Mouse (Mus musculus) kidney, postnatal 14 days (tissue): Measurements from ENCODE around the gene Sec31b.

Experiments used
- DNase-seq: peaks from one replicate; pipeline ENCODE4 v3.0.0; 2022; ENCODE audit warnings: mixed read lengths

Sec31b gene

DNA sequence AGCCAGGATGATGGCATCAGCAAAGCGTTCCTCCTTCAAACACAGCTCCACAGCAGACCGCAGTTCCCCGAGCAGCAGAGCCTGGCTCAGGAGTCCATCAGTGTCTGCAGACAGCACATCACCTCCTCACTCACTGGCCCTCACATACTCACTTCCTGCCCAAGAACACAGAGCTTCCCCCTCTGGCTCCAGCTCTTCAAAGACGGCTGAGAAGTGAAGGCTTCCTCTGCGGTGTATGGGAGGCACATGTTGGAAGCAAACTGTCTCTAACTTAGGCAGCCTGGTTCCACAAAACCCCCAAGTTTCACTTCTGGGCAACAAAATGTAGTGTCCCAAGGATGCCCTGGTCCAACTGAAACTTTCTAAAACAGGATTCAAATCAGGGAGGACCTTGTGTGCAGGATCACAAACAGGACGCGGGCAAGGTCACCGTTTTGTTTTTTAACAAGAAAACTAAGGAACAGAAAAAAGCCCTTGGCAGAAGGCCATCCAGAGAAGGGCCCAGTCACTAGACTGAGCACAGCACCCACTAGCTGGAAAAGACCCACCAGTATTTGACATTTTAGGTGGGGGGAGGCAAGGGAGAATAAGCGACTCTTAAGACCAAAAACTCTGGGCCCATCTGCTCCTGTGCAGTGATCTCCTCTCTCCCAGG, 20.0 kb downstream of the Sec31b start:
- DNase-seq: no peak

- DNase-seq: peak; percentile 69
Observed at GRCm38 (mm10) chr19:44519152-44519551, 26.5 kb downstream of the Sec31b start.

- DNase-seq: peak; percentile 30
Observed at GRCm38 (mm10) chr19:44517996-44518768, 27.5 kb downstream of the Sec31b start.

GRCm38 (mm10) chr19:44515769-44516168, 29.9 kb downstream of the Sec31b start:
- DNase-seq: no peak

- peak; percentile 39 for DNase-seq
Observed at GRCm38 (mm10) chr19:44514521-44515451, 30.9 kb downstream of the Sec31b start.

- DNase-seq: no peak
Observed at GRCm38 (mm10) chr19:44513921-44514482, 31.7 kb downstream of the Sec31b start.

DNA sequence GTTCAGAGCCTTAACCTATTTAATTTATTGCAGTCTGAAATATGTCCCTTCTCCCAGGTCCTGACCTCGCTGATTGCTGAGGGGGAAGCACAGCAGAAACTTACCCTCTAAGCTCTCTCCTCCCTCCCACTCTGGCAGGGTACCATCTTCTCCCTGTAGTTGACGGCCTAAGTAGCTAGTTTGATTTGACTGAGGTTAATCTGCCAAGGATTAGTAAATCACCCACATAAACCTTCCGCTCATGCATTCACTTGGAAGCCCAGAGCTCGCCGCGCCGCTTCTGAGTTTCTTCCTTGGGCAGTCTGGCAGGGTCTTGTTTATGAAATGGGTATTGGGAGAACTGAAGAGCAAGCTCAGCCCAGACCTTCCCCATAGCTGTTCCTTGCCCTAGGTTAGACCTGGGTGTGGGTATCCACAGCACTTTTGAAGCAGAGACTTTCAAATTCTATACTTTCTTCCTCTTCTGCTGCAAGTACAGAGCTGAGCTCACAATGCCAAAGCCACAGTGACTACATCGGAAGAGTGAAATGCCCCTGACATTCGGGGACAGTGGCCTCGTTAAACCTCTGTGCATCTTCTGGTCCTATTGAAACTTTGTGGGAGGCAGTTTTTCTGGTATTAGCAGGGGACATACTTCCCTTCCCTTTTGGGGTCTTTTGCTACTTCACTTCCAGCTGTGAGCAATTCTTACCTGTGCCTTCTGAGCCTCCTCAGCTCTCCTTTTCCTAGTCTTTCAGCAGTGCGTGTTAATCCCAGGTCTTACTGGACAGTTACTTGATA, 32.4 kb downstream of the Sec31b start:
- peak; percentile 47 for DNase-seq

DNA sequence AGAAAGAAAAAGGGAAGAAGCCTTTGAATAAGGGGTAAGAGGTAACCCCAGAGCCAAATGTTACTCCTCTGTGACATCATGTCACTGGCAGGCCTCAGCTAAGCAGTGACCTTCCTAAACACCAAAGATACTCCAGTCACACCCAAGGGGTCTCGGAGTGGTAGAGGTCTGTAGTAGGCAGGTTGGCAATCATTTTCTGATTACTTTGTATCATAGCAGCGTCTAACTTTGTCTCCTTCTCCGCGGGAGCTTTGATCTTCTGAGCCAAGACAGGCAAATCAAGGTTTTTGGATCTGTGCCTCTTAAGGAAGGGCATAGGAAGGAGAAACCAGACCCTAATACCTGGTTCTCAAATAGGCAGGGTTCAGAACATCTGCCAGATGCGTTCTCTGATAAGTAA, 33.1 kb downstream of the Sec31b start:
- no peak for DNase-seq

DNA sequence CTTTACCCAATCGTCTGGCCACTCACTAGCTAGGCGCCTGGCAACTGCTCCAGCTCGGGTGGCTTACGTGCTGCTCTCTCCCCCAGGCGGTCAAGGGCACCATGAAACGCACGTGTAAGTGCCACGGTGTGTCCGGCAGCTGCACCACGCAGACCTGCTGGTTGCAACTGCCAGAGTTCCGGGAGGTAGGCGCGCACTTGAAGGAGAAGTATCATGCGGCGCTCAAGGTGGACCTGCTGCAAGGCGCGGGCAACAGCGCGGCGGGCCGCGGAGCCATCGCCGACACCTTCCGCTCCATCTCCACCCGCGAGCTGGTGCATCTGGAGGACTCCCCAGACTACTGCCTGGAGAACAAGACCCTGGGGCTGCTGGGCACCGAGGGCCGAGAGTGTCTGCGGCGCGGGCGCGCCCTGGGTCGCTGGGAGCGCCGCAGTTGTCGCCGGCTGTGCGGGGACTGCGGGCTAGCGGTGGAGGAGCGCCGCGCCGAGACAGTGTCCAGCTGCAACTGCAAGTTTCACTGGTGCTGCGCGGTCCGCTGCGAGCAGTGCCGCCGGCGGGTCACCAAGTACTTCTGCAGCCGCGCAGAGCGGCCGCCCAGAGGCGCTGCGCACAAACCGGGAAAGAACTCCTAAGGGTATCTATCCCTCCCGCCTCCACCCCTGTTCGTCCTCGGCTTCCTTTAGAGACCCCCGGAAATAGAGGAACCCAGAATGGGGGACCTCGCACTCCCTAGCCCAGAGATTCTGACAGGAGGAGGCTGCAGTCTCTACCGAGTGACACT, 34.0 kb downstream of the Sec31b start:
- DNase-seq: peak; percentile 48

- DNase-seq: no peak
Observed at GRCm38 (mm10) chr19:44510534-44511175, 35.0 kb downstream of the Sec31b start.

- DNase-seq: no peak
Observed at GRCm38 (mm10) chr19:44502741-44503140, 42.9 kb downstream of the Sec31b start.

- DNase-seq: no peak
Observed at GRCm38 (mm10) chr19:44501925-44502324, 43.7 kb downstream of the Sec31b start.

GRCm38 (mm10) chr19:44500240-44500639, 45.4 kb downstream of the Sec31b start:
- no peak for DNase-seq

GRCm38 (mm10) chr19:44498936-44499335, 46.7 kb downstream of the Sec31b start:
- DNase-seq: no peak

DNA sequence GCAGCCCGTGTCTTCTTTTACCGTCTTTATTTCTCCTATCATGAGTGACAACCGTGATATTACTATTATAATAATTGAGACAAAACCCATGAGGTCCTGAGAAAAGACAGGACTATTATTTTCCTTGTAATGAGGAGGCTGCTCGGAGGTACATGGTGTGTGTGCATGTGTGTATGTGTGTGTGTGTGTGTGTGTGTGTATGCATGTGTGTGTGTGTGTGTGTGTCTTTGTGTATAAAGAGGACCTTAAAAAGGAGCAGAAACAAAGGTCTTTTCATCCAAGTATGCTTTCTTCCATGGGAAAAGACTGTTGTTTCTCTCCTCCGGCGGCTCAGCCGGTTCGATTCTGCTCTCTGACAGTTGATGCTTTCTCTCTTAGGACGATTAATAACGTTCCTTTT, 48.7 kb downstream of the Sec31b start:
- no peak for DNase-seq

- no peak for DNase-seq
Observed at GRCm38 (mm10) chr19:44496511-44496910, 49.2 kb downstream of the Sec31b start.

DNA sequence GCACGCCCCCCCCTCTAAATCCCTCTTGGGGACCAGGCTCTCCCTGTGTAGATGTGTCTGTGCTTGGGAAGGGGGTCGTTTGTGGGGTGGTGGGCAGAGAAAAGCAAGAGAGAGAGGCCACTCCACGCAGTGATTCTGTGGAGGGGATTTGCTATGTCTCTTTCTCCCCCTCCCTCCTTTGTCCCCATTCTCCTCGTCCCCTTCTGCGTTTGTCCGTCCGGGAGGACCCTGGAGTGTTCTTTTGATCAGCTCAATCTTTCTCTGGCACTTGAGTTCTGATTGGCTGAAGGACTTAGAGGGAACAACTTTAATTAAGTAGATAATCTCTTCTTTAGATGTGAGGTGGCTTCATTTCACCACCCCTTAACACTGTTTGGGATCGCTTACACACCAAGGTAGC, 52.5 kb downstream of the Sec31b start, which contains the start of gene Wnt8b:
Wnt8b (plus strand) TSS at position 345 of the 400 bp plus-strand sequence.
- no peak for DNase-seq

DNA sequence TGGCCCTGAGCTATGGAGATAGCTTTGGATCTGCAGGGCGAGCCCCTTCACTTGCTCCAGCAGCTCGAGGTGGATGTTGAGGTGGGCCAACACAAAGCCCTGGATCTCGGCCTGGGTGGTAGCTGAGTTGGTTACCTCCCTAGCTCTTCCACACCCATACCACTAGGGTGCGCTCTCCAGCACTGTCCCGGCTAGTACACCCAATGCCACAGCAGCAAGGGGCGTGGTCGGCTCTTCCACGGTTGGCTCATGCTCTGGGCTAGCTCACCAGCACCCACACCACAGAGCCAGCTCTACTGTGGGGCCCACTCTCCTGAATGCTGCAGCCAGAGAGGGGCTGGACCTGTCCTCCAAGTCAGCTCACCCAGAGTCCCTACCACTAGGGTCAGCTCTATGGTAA, 58.4 kb downstream of the Sec31b start:
- peak; percentile 55 for DNase-seq

DNA sequence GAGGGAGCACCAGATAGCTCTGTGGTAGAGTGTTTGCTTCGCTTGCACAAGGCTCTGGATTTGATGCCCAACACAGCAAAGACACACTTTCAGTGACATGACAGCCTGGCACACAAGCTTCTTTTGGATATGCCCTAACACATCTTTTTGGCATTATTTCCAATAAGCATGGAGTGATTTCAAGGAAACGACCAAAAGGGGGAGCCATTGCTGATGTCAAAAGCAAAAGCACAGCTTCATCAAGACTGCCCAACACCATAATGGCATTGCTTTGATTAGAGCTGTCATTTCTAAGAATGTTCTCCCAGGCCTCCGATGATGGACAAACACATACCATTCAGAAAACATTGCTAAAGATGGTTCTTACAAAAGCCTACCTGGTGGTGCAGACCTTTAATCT, 69.1 kb downstream of the Sec31b start:
- no peak for DNase-seq

- peak; percentile 15 for DNase-seq
Observed at GRCm38 (mm10) chr19:44475268-44475667, 70.4 kb downstream of the Sec31b start.

DNA sequence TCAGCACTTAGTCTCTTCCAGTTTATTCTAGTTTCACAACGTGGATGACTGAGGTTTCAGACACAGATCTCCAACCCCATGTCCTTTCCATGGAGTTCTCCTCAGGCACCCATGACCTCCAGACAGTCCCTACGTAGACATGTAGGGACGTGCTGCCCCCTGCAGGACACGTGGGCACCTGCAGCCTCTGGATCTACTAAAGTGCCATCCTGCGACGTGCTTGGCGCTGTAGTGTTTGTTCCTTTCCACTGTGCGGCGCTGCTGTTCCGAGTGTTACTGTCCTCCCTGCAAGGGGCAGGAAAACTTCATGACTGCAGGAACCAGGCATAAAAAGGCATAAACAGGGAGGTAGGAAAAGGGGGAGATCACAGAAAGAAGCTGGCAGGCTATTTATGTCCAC, 71.5 kb downstream of the Sec31b start:
- peak; percentile 82 for DNase-seq
